Mouse (Mus musculus): ENCODE results near the gene Cd9.

DNA sequence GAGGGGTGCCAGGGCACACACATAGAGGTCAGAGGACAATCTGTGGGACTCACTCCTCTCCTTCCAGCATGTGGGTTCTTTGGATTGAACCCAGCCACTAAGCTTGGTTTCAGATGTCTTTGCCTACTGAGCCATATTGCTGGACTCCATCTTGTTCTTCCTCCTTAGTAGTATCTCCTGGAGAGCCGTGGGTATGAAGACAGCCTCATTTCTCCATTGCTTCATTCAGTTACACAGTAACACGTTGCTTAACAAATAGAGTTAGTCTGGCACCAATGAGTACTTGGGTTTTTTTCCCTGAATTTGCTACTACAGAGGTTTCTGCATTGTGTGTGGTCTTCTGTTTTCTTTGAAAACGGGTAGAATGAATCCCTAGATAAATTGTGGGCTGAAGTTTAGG lies 31.5 kb upstream of the Cd9 start:
- TF ChIP-seq CTCF (conservative IDR thresholded peaks at IDR 0.05 in 1 of 2, IDR thresholded peaks at IDR 0.05 in 1 of 2; ENCODE audit: low read depth in 2 of 2, low read length in 2 of 2) (no peak), POLR2A (IDR thresholded peaks at IDR 0.05; ENCODE audit: low read depth, low read length) (no peak), BHLHE40 (IDR thresholded peaks at IDR 0.05; ENCODE audit: low read depth, low read length) (no peak), ZNF384 (IDR thresholded peaks at IDR 0.05; ENCODE audit: low read depth, low read length) (no peak), SMC3 (IDR thresholded peaks at IDR 0.05; ENCODE audit: low read depth, low read length) (no peak), MEF2A (IDR thresholded peaks at IDR 0.05; ENCODE audit: borderline replicate concordance, low read depth, low read length) (no peak), KAT2A (IDR thresholded peaks at IDR 0.05; ENCODE audit: insufficient replicate concordance, low read length) (no peak), GABPA (IDR thresholded peaks at IDR 0.05; ENCODE audit: insufficient replicate concordance, low read depth, low read length) (no peak), MAX (IDR thresholded peaks at IDR 0.05; ENCODE audit: low read length) (no peak), PAX5 (IDR thresholded peaks at IDR 0.05; ENCODE audit: low read length) (no peak), SIN3A (IDR thresholded peaks at IDR 0.05; ENCODE audit: low read length) (no peak)

All from CH12.LX (cell line).